Mouse (Mus musculus): ENCODE data around the gene Fosl2.

Gene Fosl2

GRCm38 (mm10) chr5:32182885-32183629, 47.5 kb downstream of the Fosl2 start:
- no peak for DNase-seq

DNA sequence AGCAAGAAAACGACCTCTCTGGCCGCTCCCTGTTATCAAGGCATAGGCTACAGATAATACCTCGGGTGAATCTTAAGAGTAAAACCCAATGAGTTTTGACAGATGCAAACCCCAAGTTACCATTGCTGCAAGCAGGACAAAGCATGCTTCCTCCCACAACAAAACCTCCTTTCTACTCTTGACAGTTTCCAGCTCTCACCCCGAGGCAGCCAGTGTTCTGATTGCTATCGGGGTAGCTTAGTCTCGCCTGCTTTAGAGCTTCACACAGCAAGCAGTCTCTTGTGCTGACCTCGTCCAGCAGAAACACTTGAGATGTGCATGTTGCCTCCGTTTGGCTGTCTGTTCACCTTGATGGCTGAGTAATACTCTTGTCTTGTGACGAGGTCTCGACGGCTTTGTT, 52.1 kb downstream of the Fosl2 start:
- DNase-seq = no peak

- no peak for DNase-seq
Observed at GRCm38 (mm10) chr5:32191259-32191658, 55.7 kb downstream of the Fosl2 start.

DNA sequence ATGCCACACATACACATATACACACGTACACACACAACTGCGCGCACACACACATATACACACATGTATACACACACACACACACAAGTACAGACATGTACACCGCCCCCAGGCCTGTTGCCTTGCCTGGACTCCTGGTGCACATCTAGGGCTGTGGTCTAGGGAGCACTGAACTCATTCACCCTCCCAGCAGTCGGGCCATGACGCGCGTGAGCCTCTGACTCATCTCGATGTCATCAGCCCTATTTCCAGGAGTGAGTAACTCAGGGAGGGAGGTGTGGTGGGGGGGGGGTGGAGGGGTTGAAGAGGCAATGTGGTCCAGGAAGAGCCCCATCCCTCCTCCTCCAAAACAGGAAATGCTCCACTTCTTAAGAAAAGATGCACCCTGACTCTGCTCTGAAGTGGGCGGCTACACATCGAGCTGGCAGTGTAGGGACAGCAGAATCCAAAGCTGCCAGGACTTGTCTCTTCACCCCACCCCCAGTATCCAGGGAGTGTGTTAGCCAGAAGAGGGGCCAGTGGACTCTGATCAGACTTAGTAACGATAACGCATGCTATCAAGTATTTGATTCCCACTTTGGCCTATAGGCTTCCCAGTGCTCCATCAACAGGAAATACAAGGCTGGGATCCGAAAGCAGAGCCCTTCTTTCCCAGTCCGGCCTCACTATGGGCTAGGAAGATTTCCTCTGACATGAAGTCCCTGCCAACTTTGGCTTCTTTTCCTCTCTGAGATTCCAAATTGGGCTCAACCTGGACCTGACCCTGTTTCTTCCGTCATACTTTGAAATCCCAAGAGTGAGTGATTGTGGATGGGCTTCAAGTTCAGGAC, 56.6 kb downstream of the Fosl2 start:
- DNase-seq = no peak

DNA sequence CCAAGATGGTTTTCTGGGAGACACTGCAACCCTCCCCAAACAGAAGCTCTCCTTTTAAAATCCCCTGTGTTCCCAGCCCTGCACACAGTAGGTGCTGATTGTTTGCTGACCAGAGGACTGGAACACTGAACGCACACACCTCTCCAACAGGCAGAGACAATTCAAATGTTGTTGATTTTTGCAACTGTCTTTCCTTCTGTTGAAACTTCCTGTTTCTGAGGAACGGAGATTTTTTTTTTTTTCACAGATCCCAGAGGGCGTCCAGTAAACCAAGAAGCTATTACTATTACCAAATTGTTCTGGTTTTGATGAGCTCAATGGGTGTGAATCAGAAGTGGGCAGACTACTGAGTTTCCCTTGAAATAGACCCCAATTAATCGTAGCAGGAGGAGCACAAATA, 58.6 kb downstream of the Fosl2 start:
- no peak for DNase-seq

- DNase-seq = no peak
Observed at GRCm38 (mm10) chr5:32195857-32196609, 60.4 kb downstream of the Fosl2 start.

DNA sequence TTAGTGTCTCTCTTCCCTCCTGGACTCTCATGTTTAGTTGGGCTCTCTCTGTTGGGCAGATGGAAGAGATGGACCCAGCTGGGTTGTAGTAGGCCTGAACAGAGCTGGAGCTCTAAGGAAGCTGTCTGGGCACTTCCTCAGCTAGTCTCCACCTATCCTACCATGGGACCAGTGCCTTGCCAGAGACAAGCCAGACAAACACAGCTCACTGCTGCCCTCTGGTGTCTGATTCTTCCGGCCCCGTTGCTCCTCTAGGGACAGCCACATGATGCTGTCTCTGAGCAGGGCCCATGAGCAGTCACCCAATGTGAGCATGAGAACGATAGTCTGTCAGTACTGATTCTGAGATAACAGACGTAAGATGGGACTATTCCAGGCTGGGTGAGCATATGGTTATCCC, 62.1 kb downstream of the Fosl2 start:
- peak; percentile 80 for DNase-seq

GRCm38 (mm10) chr5:32199136-32199535, 63.5 kb downstream of the Fosl2 start:
- DNase-seq = no peak

DNA sequence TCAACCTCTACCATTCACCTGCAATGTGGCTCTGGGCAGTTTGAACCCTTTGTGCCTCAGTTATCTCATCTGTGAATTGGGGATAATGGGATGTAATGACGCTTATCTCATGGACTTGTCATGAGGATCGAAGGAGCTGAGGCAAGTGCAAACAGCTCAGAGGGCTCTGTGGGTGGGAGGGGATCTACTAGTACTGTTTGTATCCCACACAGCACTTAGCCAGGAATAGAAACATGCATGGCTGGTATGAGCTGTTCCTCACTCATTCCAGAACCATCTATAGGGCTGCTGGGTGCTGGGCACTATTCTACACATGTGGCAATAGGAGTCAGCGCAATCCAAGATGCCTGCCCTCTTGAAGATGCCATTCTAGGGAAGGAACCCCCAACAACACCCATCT, 64.0 kb downstream of the Fosl2 start:
- no peak for DNase-seq

GRCm38 (mm10) chr5:32204653-32205052, 69.1 kb downstream of the Fosl2 start:
- DNase-seq = no peak

- DNase-seq = no peak
Observed at GRCm38 (mm10) chr5:32206726-32207125, 71.1 kb downstream of the Fosl2 start.

Measured in cerebellum, adult 9-10 months (tissue).